Mouse (Mus musculus) lung, embryonic 14.5 days (tissue): ENCODE measurements around the gene Tmem171. TPM values are rescaled to one million over a fixed set of nuclear protein-coding genes. Genes with fewer than 3 reads are reported as not detected.

Experiments
- ATAC-seq: fragments of 200-750 bp; cut with Nextera tagmentation; 2 replicates; pipeline ENCODE4 v1.8.0; 2017; ENCODE audit warnings: mild to moderate bottlenecking, moderate TSS enrichment, moderate library complexity; ENCODE audit not compliant: insufficient read depth
- DNase-seq: peaks from one replicate; pipeline ENCODE4 v3.0.0-alpha.2; 2015
- H3K27ac ChIP-seq: fragments of 300-500 bp; sonication (generic); 2 replicates; pipeline ENCODE4 v1.5.1; 2014; ENCODE audit warnings: low read depth, mild to moderate bottlenecking, moderate library complexity
- H3K27me3 ChIP-seq: fragments of 300-500 bp; sonication (generic); 2 replicates; pipeline ENCODE4 v1.6.1; 2014; ENCODE audit warnings: low read length, control low read depth; ENCODE audit not compliant: insufficient read depth
- H3K36me3 ChIP-seq: fragments of 300-500 bp; sonication (generic); 2 replicates; pipeline ENCODE4 v1.6.1; 2014; ENCODE audit warnings: control low read depth; ENCODE audit not compliant: insufficient read depth
- H3K4me1 ChIP-seq: fragments of 300-500 bp; sonication (generic); 2 replicates; pipeline ENCODE4 v1.6.1; 2014; ENCODE audit warnings: antibody characterized with exemption, control low read depth; ENCODE audit not compliant: insufficient read depth
- H3K4me2 ChIP-seq: fragments of 300-500 bp; sonication (generic); 2 replicates; pipeline ENCODE4 v1.6.1; 2014; ENCODE audit warnings: mild to moderate bottlenecking
- H3K4me3 ChIP-seq: fragments of 300-500 bp; sonication (generic); 2 replicates; pipeline ENCODE4 v1.5.1; 2014; ENCODE audit warnings: low read depth, low read length
- H3K9ac ChIP-seq: fragments of 300-500 bp; sonication (generic); 2 replicates; pipeline ENCODE4 v1.6.1; 2014
- H3K9me3 ChIP-seq: fragments of 300-500 bp; sonication (generic); 2 replicates; pipeline ENCODE4 v1.6.1; 2016; ENCODE audit warnings: low read depth, low read length, control low read depth
- CTCF ChIP-seq: IDR thresholded peaks from 2 replicates; pipeline ENCODE4 v1.5.1; 2016; ENCODE audit warnings: antibody characterized with exemption, low read depth
- WGBS: fragments of 180-500 bp; shearing (Covaris S2); extraction: QIAGEN DNeasy Blood & Tissue Kit; methylation state at CpG from one replicate; pipeline ENCODE4 v1.1.7; 2014; 5-methylcytosine and 5-hydroxymethylcytosine counted together
- polyA plus RNA-seq: library from polyadenylated mRNA; unstranded; fragments of >200 nt; fragmentation: Nextera tagmentation; extraction: Ambion mirVana; gene quantifications from 2 replicates; pipeline ENCODE4 v1.2.1, GENCODE M21; 2014

Tmem171 gene
- polyA plus RNA-seq, 1 experiment from 2014 or later = 13.9 TPM

DNA sequence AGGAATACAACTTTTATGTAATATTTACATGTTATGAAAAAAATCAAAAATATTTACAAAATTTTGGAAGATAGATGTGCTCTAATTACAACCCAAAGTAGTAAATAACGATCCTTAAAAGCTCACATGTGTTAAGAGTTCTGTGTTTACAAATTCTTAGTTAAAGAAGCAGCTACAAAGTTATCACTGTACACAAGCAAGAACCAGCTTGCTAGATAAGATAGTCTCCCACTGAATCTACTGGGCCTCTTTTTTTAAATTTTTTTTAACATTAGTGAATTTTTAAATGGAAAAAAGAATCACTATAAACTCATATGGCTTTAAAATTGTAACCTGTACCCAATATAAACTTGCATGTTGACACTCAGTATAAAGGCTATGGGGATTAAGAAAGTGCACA lies 28.8 kb upstream of the Tmem171 start:
- H3K27me3 ChIP-seq = no peaks in the 10 kb centered on the region
- H3K9me3 ChIP-seq = no peaks in the 10 kb centered on the region
- 84% methylated on average over 1 of the region's 1 CpGs for WGBS
- no peaks in the 10 kb centered on the region for H3K4me1 ChIP-seq
- peaks cover 52% of the 10 kb centered on the region for H3K36me3 ChIP-seq
- DNase-seq (no peak), ATAC-seq (no peak)
- H3K9ac ChIP-seq = no peak overlapping the region
- TF ChIP-seq CTCF = no peak
- no peak overlapping the region for H3K4me3 ChIP-seq
- H3K4me2 ChIP-seq = no peak overlapping the region
- no peak overlapping the region for H3K27ac ChIP-seq

DNA sequence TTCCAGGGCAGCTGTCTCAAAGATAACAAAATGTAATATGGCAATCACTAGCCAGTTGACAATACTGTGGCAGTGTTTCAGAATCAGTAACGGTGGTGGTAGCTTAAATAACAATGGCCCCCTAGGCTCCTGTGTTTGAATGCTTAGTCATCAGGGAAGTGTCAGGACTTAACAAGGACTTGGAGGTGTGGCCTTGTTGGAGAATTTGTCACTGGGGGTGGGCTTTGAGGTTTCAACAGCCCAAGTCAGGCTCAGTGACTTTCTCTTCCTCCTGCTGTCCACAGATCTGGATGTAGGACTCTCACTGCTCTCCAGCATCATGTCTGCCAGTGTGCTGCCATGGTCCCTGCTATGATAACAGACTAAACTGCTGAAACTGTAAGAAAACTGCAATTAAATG lies 27.7 kb upstream of the Tmem171 start:
- ATAC-seq = no peak
- WGBS = 69% methylated on average over 1 of the region's 1 CpGs
- no peak for TF ChIP-seq CTCF

DNA sequence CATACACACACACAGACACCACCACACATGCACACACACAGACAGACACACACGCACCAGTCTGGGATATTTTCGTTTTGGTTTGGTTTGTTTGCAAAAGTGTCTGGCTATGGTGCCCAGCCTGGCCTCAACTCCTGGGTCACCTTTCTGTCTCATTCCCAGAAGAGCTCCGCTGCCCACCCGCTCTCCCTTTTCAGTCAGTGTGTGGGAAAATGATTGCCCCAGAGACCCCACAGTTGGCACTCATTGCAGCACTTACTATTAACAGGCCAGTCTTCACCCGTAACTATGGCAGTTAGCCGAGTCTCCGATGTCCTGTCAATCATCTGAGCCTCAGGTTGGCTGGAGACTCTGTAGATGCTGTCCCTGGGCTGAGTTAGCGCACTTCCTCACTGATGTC lies 21.5 kb upstream of the Tmem171 start:
- Histone ChIP-seq H3K9ac (no peak overlapping the region), H3K4me2 (no peak overlapping the region), H3K4me3 (no peak overlapping the region), H3K27me3 (no peaks in the 10 kb centered on the region), H3K4me1 (no peaks in the 10 kb centered on the region), H3K9me3 (no peaks in the 10 kb centered on the region), H3K36me3 (no peaks in the 10 kb centered on the region; the same call in 1 of the 2 replicates), H3K27ac (peak overlapping the region; percentile 73)
- DNase-seq = no peak
- WGBS = 75% methylated on average over 8 of the region's 8 CpGs
- TF ChIP-seq CTCF = no peak
- ATAC-seq = no peak

More for the DNA sequence above, 27.7 kb upstream of the Tmem171 start:
- peaks cover 40% of the 10 kb centered on the region for H3K36me3 ChIP-seq
- H3K4me3 ChIP-seq = no peak overlapping the region
- no peak overlapping the region for H3K9ac ChIP-seq
- no peaks in the 10 kb centered on the region for H3K4me1 ChIP-seq
- no peak for DNase-seq
- H3K27me3 ChIP-seq = no peaks in the 10 kb centered on the region
- H3K4me2 ChIP-seq = no peak overlapping the region
- no peak overlapping the region for H3K27ac ChIP-seq
- no peaks in the 10 kb centered on the region for H3K9me3 ChIP-seq

DNA sequence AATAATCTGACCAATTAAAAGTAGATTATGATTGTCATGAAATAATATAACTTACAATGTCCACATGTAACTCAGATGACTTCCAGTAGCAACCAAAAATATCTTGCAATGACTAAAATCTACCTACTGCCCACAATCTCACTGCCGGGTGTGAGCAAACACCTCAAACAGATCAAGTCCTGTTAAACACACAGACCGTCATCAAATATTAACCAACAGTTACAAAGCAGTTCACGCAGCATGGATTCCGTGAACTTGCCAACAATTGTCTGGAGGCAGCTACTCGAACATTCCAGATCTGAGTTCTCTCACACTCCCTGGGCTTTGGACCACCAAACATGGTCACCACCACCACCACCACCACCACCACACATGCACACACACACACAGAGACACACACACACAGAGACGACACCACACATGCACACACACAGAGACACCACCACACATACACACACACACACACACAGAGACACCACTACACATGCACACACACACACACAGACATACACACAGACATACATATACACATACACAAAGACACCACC lies 20.9 kb upstream of the Tmem171 start:
- Histone ChIP-seq H3K4me3 (no peak overlapping the region), H3K36me3 (no peaks in the 10 kb centered on the region), H3K4me2 (no peak overlapping the region), H3K4me1 (no peaks in the 10 kb centered on the region), H3K9me3 (no peaks in the 10 kb centered on the region), H3K27me3 (no peaks in the 10 kb centered on the region), H3K27ac (peak overlapping the region; percentile 73), H3K9ac (no peak overlapping the region)
- ATAC-seq = peak; percentile 29
- peak; percentile 60 for DNase-seq
- 58% methylated on average over 6 of the region's 6 CpGs for WGBS
- TF ChIP-seq CTCF = no peak

DNA sequence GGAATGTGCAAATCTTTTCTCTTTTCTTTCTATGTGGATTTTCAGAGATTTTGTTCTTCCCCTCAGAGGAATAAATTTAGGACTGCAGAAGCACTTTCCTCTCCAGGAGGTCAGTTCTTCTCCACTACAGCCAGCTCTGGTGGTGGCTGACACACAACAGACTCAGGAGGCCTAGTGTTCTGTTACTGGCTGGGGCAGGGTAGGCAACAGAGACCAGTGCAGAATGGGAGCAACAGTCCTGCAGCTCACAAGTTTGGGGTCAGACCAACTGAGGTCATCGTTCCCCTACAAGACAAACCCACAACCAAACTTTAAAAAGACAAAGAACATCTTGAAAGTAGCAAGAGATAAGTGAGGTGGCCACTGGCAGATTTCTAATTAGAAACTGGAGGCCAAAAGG lies 16.0 kb upstream of the Tmem171 start:
- DNase-seq (no peak), ATAC-seq (peak; percentile 56; the same call in 1 of the 2 replicates)
- WGBS = 73% methylated on average over 1 of the region's 1 CpGs
- H3K9ac ChIP-seq = no peak overlapping the region
- TF ChIP-seq CTCF = no peak
- H3K4me3 ChIP-seq = no peak overlapping the region
- H3K27ac ChIP-seq = peak overlapping the region; percentile 5; the same call in 1 of the 2 replicates
- no peaks in the 10 kb centered on the region for H3K9me3 ChIP-seq
- H3K4me1 ChIP-seq = no peaks in the 10 kb centered on the region
- H3K36me3 ChIP-seq = no peaks in the 10 kb centered on the region
- H3K27me3 ChIP-seq = no peaks in the 10 kb centered on the region
- H3K4me2 ChIP-seq = no peak overlapping the region

DNA sequence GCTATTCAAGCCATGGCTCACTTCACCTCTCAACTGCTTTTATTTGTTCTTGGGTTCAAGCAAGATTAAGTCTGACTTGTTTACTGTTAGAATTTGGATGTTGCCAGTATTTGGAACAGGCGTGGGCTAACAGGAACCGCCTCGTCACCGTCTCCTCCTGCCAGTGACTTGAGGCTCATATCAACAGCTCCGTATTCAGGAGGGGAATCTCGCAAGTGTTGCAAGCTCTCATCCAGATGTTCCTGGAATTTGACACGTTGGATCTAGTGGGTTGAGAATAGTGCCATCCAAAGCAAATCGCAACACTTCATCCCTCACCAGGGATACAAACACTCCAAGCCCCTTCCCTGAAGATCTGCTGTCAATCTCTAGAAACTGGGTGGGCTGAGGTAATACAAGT lies 15.6 kb upstream of the Tmem171 start:
- no peak overlapping the region for H3K4me2 ChIP-seq
- H3K9ac ChIP-seq = no peak overlapping the region
- no peaks in the 10 kb centered on the region for H3K9me3 ChIP-seq
- H3K4me3 ChIP-seq = no peak overlapping the region
- peak overlapping the region; percentile 5; the same call in 1 of the 2 replicates for H3K27ac ChIP-seq
- TF ChIP-seq CTCF = no peak
- WGBS = 32% methylated on average over 8 of the region's 8 CpGs
- DNase-seq = peak; percentile 80
- H3K4me1 ChIP-seq = no peaks in the 10 kb centered on the region
- no peaks in the 10 kb centered on the region for H3K36me3 ChIP-seq
- H3K27me3 ChIP-seq = no peaks in the 10 kb centered on the region
- ATAC-seq = peak; percentile 74

DNA sequence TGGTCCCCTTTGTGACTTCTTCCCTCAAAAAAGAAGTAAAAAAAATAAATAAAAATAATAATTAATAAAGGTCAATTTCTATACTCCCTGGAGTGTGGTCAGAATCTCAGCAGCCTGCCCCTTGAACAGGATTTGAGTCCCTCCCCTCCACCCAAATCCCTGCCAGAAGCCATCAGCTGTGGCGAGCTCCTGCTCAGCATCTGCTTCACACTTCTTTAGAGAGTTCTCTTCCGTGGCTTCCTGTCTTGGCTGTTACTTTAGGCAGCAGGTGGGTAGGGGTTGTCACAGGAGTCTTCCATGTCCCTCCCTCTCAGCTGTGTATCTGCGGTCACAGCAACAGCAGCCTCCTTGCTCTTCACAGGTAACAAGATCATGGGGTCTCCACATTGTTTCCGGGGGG lies 10.9 kb upstream of the Tmem171 start:
- Histone ChIP-seq H3K27me3 (no peaks in the 10 kb centered on the region), H3K4me1 (no peaks in the 10 kb centered on the region), H3K9ac (no peak overlapping the region), H3K4me2 (no peak overlapping the region), H3K4me3 (no peak overlapping the region), H3K27ac (no peak overlapping the region), H3K36me3 (no peaks in the 10 kb centered on the region), H3K9me3 (no peaks in the 10 kb centered on the region)
- no peak for TF ChIP-seq CTCF
- ATAC-seq = no peak
- 71% methylated on average over 4 of the region's 4 CpGs for WGBS
- no peak for DNase-seq
